Mouse (Mus musculus) brain, embryonic 14.5 days (tissue): Measurements from ENCODE around the gene E2f3.

Experiments
- CTCF ChIP-seq: fragments of 200-500 bp; IDR thresholded peaks from 2 replicates; pipeline ENCODE4 v1.5.1; 2012; ENCODE audit warnings: inconsistent platforms, mild to moderate bottlenecking, moderate library complexity, borderline replicate concordance; ENCODE audit not compliant: insufficient read depth, insufficient read length; ENCODE audit errors: extremely low read depth
- POLR2A ChIP-seq: fragments of 200-500 bp; IDR thresholded peaks from 2 replicates; pipeline ENCODE4 v1.6.1; 2012; ENCODE audit warnings: mild to moderate bottlenecking, inconsistent platforms, borderline replicate concordance; ENCODE audit not compliant: poor library complexity, insufficient read depth, insufficient read length, severe bottlenecking; ENCODE audit errors: extremely low read depth

DNA sequence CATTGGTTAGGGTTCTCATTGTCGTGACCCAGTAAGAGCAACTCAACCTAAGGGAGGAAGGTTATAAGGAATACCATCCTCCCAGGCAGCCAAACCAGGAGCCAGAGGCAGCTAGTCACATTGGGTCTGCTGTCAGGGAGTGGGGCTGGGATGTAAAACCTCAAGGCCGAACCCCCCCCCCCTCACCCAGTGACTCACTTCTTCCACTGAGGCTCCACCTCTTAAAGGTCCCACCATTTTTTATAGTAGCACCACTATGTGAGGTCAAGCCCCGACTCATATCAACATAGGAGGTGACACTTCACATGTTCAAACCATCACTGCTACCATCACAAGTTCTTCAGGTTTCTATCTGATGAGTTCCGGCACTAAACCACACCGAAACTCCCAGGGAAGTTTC lies 19.0 kb upstream of the E2f3 start:
- TF ChIP-seq CTCF (no peak), POLR2A (no peak)
